Mouse (Mus musculus) Patski (cell line): ENCODE data around the gene Gm3448. TPM values are rescaled to one million over a fixed set of nuclear protein-coding genes. Genes with fewer than 3 reads are reported as not detected.
"Not testable (repeated sequence)": the region's sequence is repeated elsewhere in the genome, so short reads cannot be mapped to it uniquely, and the experiment has no call there.

Source experiments
- ATAC-seq: fragments of 100-300 bp; one replicate; pipeline ENCODE4 v1.8.0; 2021
- CTCF ChIA-PET: fragments of 350-600 bp; sonication (Branson Sonifier 250); formaldehyde crosslinking; loops from one replicate; lab custom pipeline; 2022; ENCODE audit warnings: inconsistent platforms; lab: Charles Lee
- POLR2A ChIA-PET: fragments of 350-600 bp; sonication (Branson Sonifier 250); formaldehyde crosslinking; loops from one replicate; lab custom pipeline; 2022; ENCODE audit warnings: antibody characterized with exemption, inconsistent platforms; lab: Charles Lee
- DNase-seq: peaks from one replicate; pipeline ENCODE4 v3.0.0-alpha.2; 2011; ENCODE audit warnings: low read depth, low spot score
- H3K27me3 ChIP-seq: fragments of 371-371 bp; one replicate; pipeline ENCODE4 v1.5.1; 2021
- CTCF ChIP-seq: fragments of 100-300 bp; IDR thresholded peaks from one replicate; pipeline ENCODE4 v1.5.1; 2021
- in situ Hi-C: fragments of 300-500 bp; cut with MboI; formaldehyde crosslinking; loops from 3 replicates; pipeline ENCODE4 v1.11.1; 2018; ENCODE audit warnings: low pct_unique_long_range_greater_than_20kb, mixed read lengths
- polyA plus RNA-seq: library from polyadenylated mRNA; unstranded; gene quantifications from one replicate; pipeline ENCODE4 v1.2.3, GENCODE M21; 2021

The Gm3448 gene
- polyA plus RNA-seq, result 1.5 TPM

- H3K27me3 ChIP-seq, in situ Hi-C loops, DNase-seq, POLR2A ChIA-PET, CTCF ChIA-PET: not testable (repeated sequence)
- ATAC-seq, result peak; percentile 93
Observed at GRCm38 (mm10) chr17:15041175-15041729, at the start of gene Gm3448, which contains the start of the genes Ermard and Tcte3. Gene Gm3448 (minus strand): TSS chr17:15041537. Gene Ermard (plus strand): TSS chr17:15041208. Gene Tcte3 (minus strand): TSS chr17:15041488.

- DNase-seq (no peak), ATAC-seq (no peak)
- no peak for TF ChIP-seq CTCF
- CTCF ChIA-PET, result interaction anchor here (0.8 to 1.4 kb wide), 3 partner anchors 21 to 269 kb away, joined by 3 read pairs; no protein-coding TSS in a partner anchor
- POLR2A ChIA-PET, result no interaction called here
- peaks cover 3% of the 10 kb centered on the region for H3K27me3 ChIP-seq
- in situ Hi-C loops, result no loop called here
Observed at GRCm38 (mm10) chr17:15088591-15089001, 47.3 kb upstream of the Gm3448 start.

GRCm38 (mm10) chr17:15088166-15088565, 46.8 kb upstream of the Gm3448 start:
- CTCF ChIA-PET, result interaction anchor here (0.8 to 1.4 kb wide), 3 partner anchors 21 to 269 kb away, joined by 3 read pairs; no protein-coding TSS in a partner anchor
- POLR2A ChIA-PET, result no interaction called here
- H3K27me3 ChIP-seq, result peaks cover 3% of the 10 kb centered on the region

GRCm38 (mm10) chr17:15085006-15085405, 43.7 kb upstream of the Gm3448 start:
- H3K27me3 ChIP-seq, result peaks cover 3% of the 10 kb centered on the region
- CTCF ChIA-PET, result no interaction called here
- TF ChIP-seq CTCF, result no peak

More at GRCm38 (mm10) chr17:15088166-15088565, 46.8 kb upstream of the Gm3448 start:
- no peak for TF ChIP-seq CTCF
- DNase-seq, result no peak
- ATAC-seq, result no peak
- in situ Hi-C loops, result no loop called here

GRCm38 (mm10) chr17:15084226-15084848, 43.0 kb upstream of the Gm3448 start:
- no peak for DNase-seq
- in situ Hi-C loops, result no loop called here
- POLR2A ChIA-PET, result no interaction called here

More at GRCm38 (mm10) chr17:15085006-15085405, 43.7 kb upstream of the Gm3448 start:
- DNase-seq (no peak), ATAC-seq (no peak)
- in situ Hi-C loops, result no loop called here
- POLR2A ChIA-PET, result no interaction called here

GRCm38 (mm10) chr17:15077536-15077935, 36.2 kb upstream of the Gm3448 start:
- no peak for DNase-seq
- peaks cover 7% of the 10 kb centered on the region for H3K27me3 ChIP-seq
- no peak for TF ChIP-seq CTCF
- CTCF ChIA-PET, result interaction anchor here (1.5 kb wide), 1 partner anchor 300 kb away, joined by 3 read pairs; the partner anchor contains the start of gene Dll1
- POLR2A ChIA-PET, result no interaction called here
- ATAC-seq, result no peak
- in situ Hi-C loops, result no loop called here

More at GRCm38 (mm10) chr17:15084226-15084848, 43.0 kb upstream of the Gm3448 start:
- no peak for TF ChIP-seq CTCF
- CTCF ChIA-PET, result no interaction called here
- H3K27me3 ChIP-seq, result peaks cover 3% of the 10 kb centered on the region
- no peak for ATAC-seq

- in situ Hi-C loops, result no loop called here
- no peak for ATAC-seq
- no peak for TF ChIP-seq CTCF
- POLR2A ChIA-PET, result no interaction called here
- CTCF ChIA-PET, result no interaction called here
- peaks cover 4% of the 10 kb centered on the region for H3K27me3 ChIP-seq
- no peak for DNase-seq
Observed at GRCm38 (mm10) chr17:15075033-15075432, 33.7 kb upstream of the Gm3448 start.

- in situ Hi-C loops, result loop anchor here (25.0 kb wide), 2 partner anchors 315 to 640 kb away; partner anchors contain the start of genes Chd1, Dll1 and Fam120b
- ChIA-PET CTCF (interaction anchor here (1.7 kb wide), 1 partner anchor 305 kb away, joined by 4 read pairs; no protein-coding TSS in a partner anchor), POLR2A (no interaction called here)
- ATAC-seq, result no peak
- no peaks in the 10 kb centered on the region for H3K27me3 ChIP-seq
- no peak for TF ChIP-seq CTCF
- no peak for DNase-seq
Observed at GRCm38 (mm10) chr17:15072211-15072610, 30.9 kb upstream of the Gm3448 start.

GRCm38 (mm10) chr17:15069124-15069523, 27.8 kb upstream of the Gm3448 start:
- DNase-seq (no peak), ATAC-seq (peak; percentile 25)
- in situ Hi-C loops, result loop anchor here (25.0 kb wide), 2 partner anchors 318 to 643 kb away; partner anchors contain the start of genes Chd1, Dll1 and Fam120b
- no peaks in the 10 kb centered on the region for H3K27me3 ChIP-seq
- ChIA-PET POLR2A (no interaction called here), CTCF (interaction anchor here (1.2 kb wide), 1 partner anchor 45 kb away, joined by 3 read pairs; no protein-coding TSS in a partner anchor)
- TF ChIP-seq CTCF, result no peak

GRCm38 (mm10) chr17:15068040-15068792, 26.9 kb upstream of the Gm3448 start:
- DNase-seq (no peak), ATAC-seq (no peak)
- H3K27me3 ChIP-seq, result no peaks in the 10 kb centered on the region
- POLR2A ChIA-PET, result interaction anchor here (1.9 kb wide), 1 partner anchor 309 kb away, joined by 5 read pairs; no protein-coding TSS in a partner anchor
- in situ Hi-C loops, result loop anchor here (25.0 kb wide), 2 partner anchors 319 to 644 kb away; partner anchors contain the start of genes Chd1, Dll1 and Fam120b
- CTCF ChIA-PET, result interaction anchor here (0.8 to 4.0 kb wide), 5 partner anchors 20 to 405 kb away, joined by 3 to 40 read pairs (median 3); partner anchors contain the start of gene Dll1
- no peak for TF ChIP-seq CTCF
